Mouse (Mus musculus) neural tube, embryonic 11.5 days (tissue): ENCODE measurements around the gene Gm12216. TPM values are rescaled to one million over a fixed set of nuclear protein-coding genes. Genes with fewer than 3 reads are reported as not detected.

ENCODE experiments used
- ATAC-seq: fragments of 200-750 bp; cut with Nextera tagmentation; 2 replicates; pipeline ENCODE4 v1.8.0; 2017; ENCODE audit warnings: moderate number of reproducible peaks, mild to moderate bottlenecking, moderate TSS enrichment, moderate library complexity; ENCODE audit not compliant: insufficient read depth, low FRiP score, low TSS enrichment
- DNase-seq: peaks from one replicate; pipeline ENCODE4 v3.0.0-alpha.2; 2015; ENCODE audit warnings: low spot score
- H3K27ac ChIP-seq: fragments of 300-500 bp; sonication (generic); 2 replicates; pipeline ENCODE4 v1.5.1; 2014; ENCODE audit warnings: low read depth, mild to moderate bottlenecking, low read length
- H3K27me3 ChIP-seq: fragments of 300-500 bp; sonication (generic); 2 replicates; pipeline ENCODE4 v1.6.1; 2014; ENCODE audit warnings: mild to moderate bottlenecking, low read length, mixed read lengths; ENCODE audit not compliant: control insufficient read depth, insufficient read depth
- H3K36me3 ChIP-seq: fragments of 300-500 bp; sonication (generic); 2 replicates; pipeline ENCODE4 v1.6.1; 2014; ENCODE audit warnings: mild to moderate bottlenecking, low read length, moderate library complexity, mixed read lengths; ENCODE audit not compliant: control insufficient read depth, insufficient read depth
- H3K4me1 ChIP-seq: fragments of 300-500 bp; sonication (generic); 2 replicates; pipeline ENCODE4 v1.6.1; 2014; ENCODE audit warnings: low read length, mixed read lengths; ENCODE audit not compliant: control insufficient read depth, insufficient read depth
- H3K4me2 ChIP-seq: fragments of 300-500 bp; sonication (generic); 2 replicates; pipeline ENCODE4 v1.6.1; 2014; ENCODE audit warnings: low read depth, mild to moderate bottlenecking, moderate library complexity
- H3K4me3 ChIP-seq: fragments of 300-500 bp; sonication (generic); 2 replicates; pipeline ENCODE4 v1.5.1; 2014; ENCODE audit warnings: low read depth, low read length
- H3K9ac ChIP-seq: fragments of 300-500 bp; sonication (generic); 2 replicates; pipeline ENCODE4 v1.6.1; 2014; ENCODE audit warnings: mild to moderate bottlenecking, low read length
- H3K9me3 ChIP-seq: fragments of 300-500 bp; sonication (generic); 2 replicates; pipeline ENCODE4 v1.6.1; 2016; ENCODE audit warnings: low read length; ENCODE audit not compliant: control insufficient read depth
- WGBS: fragments of 180-500 bp; shearing (Covaris S2); extraction: QIAGEN DNeasy Blood & Tissue Kit; methylation state at CpG from one replicate; pipeline ENCODE4 v1.1.7; 2014; 5-methylcytosine and 5-hydroxymethylcytosine counted together
- polyA plus RNA-seq: library from polyadenylated mRNA; unstranded; fragments of >200 nt; fragmentation: Nextera tagmentation; extraction: Ambion mirVana; gene quantifications from 2 replicates; pipeline ENCODE4 v1.2.1, GENCODE M21; 2014

The Gm12216 gene
- polyA plus RNA-seq, 1 experiment from 2014 or later = not detected

- H3K27ac ChIP-seq = no peak overlapping the region
- H3K36me3 ChIP-seq = no peaks in the 10 kb centered on the region
- no peaks in the 10 kb centered on the region for H3K9me3 ChIP-seq
- ATAC-seq (no peak), DNase-seq (no peak)
- WGBS = 86% methylated on average over 6 of the region's 6 CpGs
- H3K4me2 ChIP-seq = no peak overlapping the region
- no peak overlapping the region for H3K4me3 ChIP-seq
- H3K9ac ChIP-seq = no peak overlapping the region
- no peaks in the 10 kb centered on the region for H3K27me3 ChIP-seq
- H3K4me1 ChIP-seq = no peaks in the 10 kb centered on the region
Measured at GRCm38 (mm10) chr11:53896935-53897334, 37.9 kb upstream of the Gm12216 start.

GRCm38 (mm10) chr11:53893451-53893850 is 34.4 kb upstream of the Gm12216 start:
- Histone ChIP-seq H3K4me2 (no peak overlapping the region), H3K27me3 (no peaks in the 10 kb centered on the region), H3K9me3 (no peaks in the 10 kb centered on the region), H3K27ac (no peak overlapping the region), H3K4me3 (no peak overlapping the region), H3K4me1 (no peaks in the 10 kb centered on the region), H3K36me3 (no peaks in the 10 kb centered on the region), H3K9ac (no peak overlapping the region)
- WGBS = 68% methylated on average over 2 of the region's 2 CpGs
- DNase-seq (no peak), ATAC-seq (no peak)

- WGBS = 55% methylated on average over 9 of the region's 9 CpGs
- ATAC-seq (no peak), DNase-seq (no peak)
- H3K9ac ChIP-seq = no peak overlapping the region
- no peak overlapping the region for H3K27ac ChIP-seq
- H3K27me3 ChIP-seq = no peaks in the 10 kb centered on the region
- H3K4me3 ChIP-seq = no peak overlapping the region
- H3K36me3 ChIP-seq = no peaks in the 10 kb centered on the region
- H3K4me2 ChIP-seq = no peak overlapping the region
- H3K9me3 ChIP-seq = no peaks in the 10 kb centered on the region
- no peaks in the 10 kb centered on the region for H3K4me1 ChIP-seq
Measured at GRCm38 (mm10) chr11:53892716-53893416, 33.8 kb upstream of the Gm12216 start.

GRCm38 (mm10) chr11:53891505-53892451 is 32.7 kb upstream of the Gm12216 start, which contains the start of gene Slc22a5:
Gene Slc22a5, minus strand, starts transcription at chr11:53891660.
- Histone ChIP-seq H3K27me3 (no peaks in the 10 kb centered on the region), H3K4me1 (no peaks in the 10 kb centered on the region), H3K4me3 (peak within 1 kb of the TSS; percentile 54), H3K9me3 (no peaks in the 10 kb centered on the region), H3K4me2 (peak within 1 kb of the TSS; percentile 86), H3K27ac (no peak within 1 kb of the TSS), H3K36me3 (no peaks in the 10 kb centered on the region), H3K9ac (peak within 1 kb of the TSS; percentile 63)
- ATAC-seq (peak; percentile 98), DNase-seq (peak; percentile 98)
- 4% methylated on average over 55 of the region's 63 CpGs for WGBS

GRCm38 (mm10) chr11:53890906-53891504 is 31.9 kb upstream of the Gm12216 start:
- ATAC-seq = no peak; the same call in 1 of the 2 replicates
- no peaks in the 10 kb centered on the region for H3K4me1 ChIP-seq
- H3K27ac ChIP-seq = no peak overlapping the region
- 2% methylated on average over 33 of the region's 33 CpGs for WGBS
- no peaks in the 10 kb centered on the region for H3K9me3 ChIP-seq
- no peaks in the 10 kb centered on the region for H3K27me3 ChIP-seq
- peak overlapping the region; percentile 54 for H3K4me3 ChIP-seq
- H3K9ac ChIP-seq = peak overlapping the region; percentile 63
- DNase-seq = no peak
- H3K36me3 ChIP-seq = no peaks in the 10 kb centered on the region
- H3K4me2 ChIP-seq = peak overlapping the region; percentile 86

GRCm38 (mm10) chr11:53890225-53890624 is 31.2 kb upstream of the Gm12216 start:
- no peak overlapping the region for H3K9ac ChIP-seq
- ATAC-seq (no peak), DNase-seq (no peak)
- H3K9me3 ChIP-seq = no peaks in the 10 kb centered on the region
- H3K36me3 ChIP-seq = no peaks in the 10 kb centered on the region
- no peak overlapping the region for H3K27ac ChIP-seq
- H3K4me1 ChIP-seq = no peaks in the 10 kb centered on the region
- H3K4me3 ChIP-seq = no peak overlapping the region
- H3K4me2 ChIP-seq = no peak overlapping the region
- no peaks in the 10 kb centered on the region for H3K27me3 ChIP-seq
- WGBS = 94% methylated on average over 2 of the region's 2 CpGs

GRCm38 (mm10) chr11:53889091-53889645 is 30.1 kb upstream of the Gm12216 start:
- H3K36me3 ChIP-seq = no peaks in the 10 kb centered on the region
- 76% methylated on average over 4 of the region's 4 CpGs for WGBS
- no peak overlapping the region for H3K4me2 ChIP-seq
- H3K27ac ChIP-seq = no peak overlapping the region
- H3K27me3 ChIP-seq = no peaks in the 10 kb centered on the region
- DNase-seq (no peak), ATAC-seq (no peak)
- H3K4me1 ChIP-seq = no peaks in the 10 kb centered on the region
- H3K4me3 ChIP-seq = no peak overlapping the region
- no peak overlapping the region for H3K9ac ChIP-seq
- no peaks in the 10 kb centered on the region for H3K9me3 ChIP-seq

GRCm38 (mm10) chr11:53888242-53888641 is 29.2 kb upstream of the Gm12216 start:
- ATAC-seq (no peak), DNase-seq (no peak)
- H3K4me1 ChIP-seq = no peaks in the 10 kb centered on the region
- no peak overlapping the region for H3K27ac ChIP-seq
- H3K9me3 ChIP-seq = no peaks in the 10 kb centered on the region
- no peak overlapping the region for H3K9ac ChIP-seq
- H3K27me3 ChIP-seq = no peaks in the 10 kb centered on the region
- H3K4me2 ChIP-seq = no peak overlapping the region
- H3K36me3 ChIP-seq = no peaks in the 10 kb centered on the region
- no peak overlapping the region for H3K4me3 ChIP-seq
- WGBS = 94% methylated on average over 4 of the region's 4 CpGs
